Mouse (Mus musculus) left cerebral cortex, postnatal 14 days (tissue): ENCODE measurements around the gene Crocc2. TPM values are rescaled to one million over a fixed set of nuclear protein-coding genes. Genes with fewer than 3 reads are reported as not detected.

Source experiments
- DNase-seq, 2 experiments: peaks; one replicate each; pipeline ENCODE4 v3.0.0; 2021 to 2022; ENCODE audit warnings: low spot score in 2 of 2, mixed read lengths in 1 of 2
- intact Hi-C: fragments of 180-260 bp; cut with DNase I; formaldehyde crosslinking; loops from one replicate; pipeline ENCODE4 v1.15.1; 2025
- total RNA-seq, 2 experiments: library from RNA; stranded (reverse); gene quantifications; 2 replicates each; pipeline ENCODE4 v1.2.3; 2021

Crocc2 gene
- total RNA-seq, 2 experiments from 2014 or later = 0.07 to 0.19 TPM

DNA sequence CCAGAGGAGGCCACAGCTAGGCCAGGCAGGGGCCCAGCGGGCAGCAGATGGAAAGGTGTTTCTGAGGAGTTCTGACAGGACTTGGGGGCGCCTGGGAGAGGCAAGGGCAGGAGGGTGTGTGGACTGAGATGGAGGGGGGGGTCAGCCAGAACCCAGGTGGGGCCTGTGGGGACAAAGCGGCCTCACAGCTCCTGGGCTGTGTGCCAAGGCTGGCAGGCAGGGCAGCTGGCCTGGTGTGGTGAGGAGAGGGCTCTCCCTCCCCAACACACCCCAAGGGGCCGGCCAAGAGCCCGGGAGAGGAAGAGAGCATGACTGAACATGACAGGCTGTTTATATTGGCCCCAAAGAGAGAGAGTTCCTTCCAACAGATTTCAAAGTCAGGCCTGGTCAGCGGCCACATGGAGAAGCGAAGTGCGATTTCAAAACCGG, 41.7 kb downstream of the Crocc2 start:
- intact Hi-C loops = no loop called here
- DNase-seq = peak; percentile 34 to 41

DNA sequence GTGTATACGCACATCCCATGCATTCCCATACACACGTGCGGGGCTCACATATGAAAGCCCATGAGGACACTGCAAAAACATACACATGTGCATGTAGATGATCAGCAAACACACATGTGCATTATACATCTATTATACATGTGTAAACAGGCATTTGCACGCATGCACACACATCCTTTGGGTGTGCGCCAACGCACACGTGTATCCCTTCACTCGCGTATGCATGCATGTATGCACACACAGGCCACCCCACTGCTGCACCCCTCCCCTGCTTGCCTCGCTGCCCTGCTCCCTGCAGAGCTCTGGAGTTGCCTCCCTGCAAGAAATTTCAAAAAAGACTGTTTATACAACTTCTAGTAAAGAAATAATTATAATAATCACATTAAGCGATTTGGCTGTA, 42.5 kb downstream of the Crocc2 start:
- intact Hi-C loops = no loop called here
- no peak for DNase-seq

DNA sequence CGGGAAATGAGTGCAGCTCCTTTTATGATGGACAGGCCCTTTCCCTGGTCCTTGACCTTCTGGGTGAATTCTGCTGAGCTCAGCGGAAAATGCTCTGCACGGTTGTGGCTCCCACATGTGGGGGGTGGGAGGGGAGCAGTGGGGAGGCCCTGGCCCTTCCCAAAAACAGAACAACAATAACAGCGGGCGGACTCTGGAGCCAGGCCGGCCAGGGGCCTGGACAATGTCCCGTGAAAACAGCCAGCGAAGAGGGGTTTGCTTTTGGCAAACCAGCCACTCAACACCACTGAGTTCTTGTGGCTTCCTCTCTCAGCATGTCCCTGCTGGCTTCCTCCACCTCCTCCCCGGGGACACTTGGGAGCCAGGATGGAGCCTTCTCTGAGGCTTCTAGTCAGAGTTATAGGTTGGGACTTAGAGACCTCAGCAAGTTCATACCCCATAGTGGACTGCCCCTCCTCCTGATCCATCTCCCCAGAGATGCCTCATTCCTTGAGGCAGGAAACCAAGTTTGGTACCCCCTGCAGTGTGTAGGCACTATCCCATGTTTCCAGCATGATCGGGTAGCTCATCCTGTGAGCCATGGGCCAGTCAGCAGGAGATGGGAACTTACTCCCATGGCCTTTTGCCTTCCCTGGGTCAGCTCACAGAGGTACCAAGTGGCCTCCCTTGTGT, 43.2 kb downstream of the Crocc2 start:
- no peak for DNase-seq
- intact Hi-C loops = no loop called here

DNA sequence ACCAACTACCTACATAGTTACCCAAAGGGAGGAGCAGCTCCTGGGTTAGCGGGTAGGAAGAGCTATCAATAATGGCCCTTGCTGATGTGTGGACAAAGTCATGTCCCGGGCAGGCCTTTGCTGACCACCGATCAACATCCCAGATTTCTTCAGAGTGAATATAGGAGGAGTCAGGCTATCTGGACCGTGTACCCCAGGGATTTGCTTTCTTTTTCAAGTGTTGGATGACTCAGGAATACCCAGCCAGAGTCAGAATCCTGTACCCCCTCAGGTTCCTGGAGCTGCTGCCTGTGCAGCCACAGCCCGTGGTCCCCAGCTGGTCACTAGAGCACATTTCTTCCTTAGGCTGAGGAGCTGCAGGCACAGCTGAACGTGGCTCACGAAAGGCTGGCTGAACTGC, 43.9 kb downstream of the Crocc2 start:
- intact Hi-C loops = no loop called here

DNA sequence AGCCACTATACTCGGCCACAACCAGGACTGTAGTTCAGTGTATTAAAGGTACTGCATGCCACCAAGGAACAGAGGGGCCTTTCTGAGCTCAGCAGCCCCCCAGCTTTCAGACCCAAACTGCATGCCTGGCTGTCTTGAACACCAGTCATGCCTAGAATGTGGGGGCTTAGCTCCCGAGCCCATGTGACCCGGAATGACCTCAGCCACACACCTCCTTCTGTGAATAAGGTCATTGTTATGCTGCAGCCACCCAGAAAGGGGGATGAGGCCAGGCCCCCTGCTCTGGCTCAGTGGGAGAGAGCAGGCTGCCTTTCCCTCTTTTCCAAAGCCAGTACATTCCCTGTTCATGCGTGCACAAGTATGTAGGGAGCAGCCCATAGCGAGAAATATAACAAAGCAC, 46.1 kb downstream of the Crocc2 start:
- DNase-seq = no peak
- intact Hi-C loops = no loop called here

More for the DNA sequence above, 43.9 kb downstream of the Crocc2 start:
- DNase-seq = no peak

DNA sequence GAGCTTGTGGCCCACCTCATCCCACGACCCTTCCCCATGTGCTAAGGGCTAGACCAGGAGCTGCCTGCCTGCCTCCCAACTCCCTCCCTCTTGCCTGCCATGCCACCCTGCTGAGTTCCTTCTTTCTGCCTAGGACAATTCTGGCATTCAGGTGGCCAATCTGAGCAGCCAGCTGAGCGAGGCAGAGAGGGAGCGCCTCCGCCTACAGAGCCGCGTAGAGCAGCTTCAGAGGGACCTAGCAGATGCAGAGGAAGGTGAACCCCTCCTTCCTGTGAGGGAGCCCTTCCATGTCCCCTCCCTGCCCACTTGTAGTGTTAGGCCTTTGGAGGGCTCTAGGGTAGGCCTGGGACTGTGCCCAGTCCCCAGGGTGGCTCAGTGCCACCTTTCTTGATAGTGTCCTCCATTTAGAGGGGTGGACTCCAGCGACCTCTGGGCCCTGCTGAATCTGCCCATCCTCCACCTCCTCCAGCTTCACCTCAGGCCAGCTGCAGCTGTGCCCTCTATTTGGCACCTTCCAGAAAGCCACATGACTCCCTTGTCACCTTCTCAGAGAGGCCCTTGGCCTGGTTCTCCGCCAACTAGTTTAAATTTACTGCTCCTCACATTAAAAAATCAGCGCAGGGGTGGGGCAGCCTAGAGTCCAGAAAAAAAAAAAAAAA, 48.4 kb downstream of the Crocc2 start:
- intact Hi-C loops = no loop called here
- DNase-seq = peak in 1 of 2 experiments; percentile 17

DNA sequence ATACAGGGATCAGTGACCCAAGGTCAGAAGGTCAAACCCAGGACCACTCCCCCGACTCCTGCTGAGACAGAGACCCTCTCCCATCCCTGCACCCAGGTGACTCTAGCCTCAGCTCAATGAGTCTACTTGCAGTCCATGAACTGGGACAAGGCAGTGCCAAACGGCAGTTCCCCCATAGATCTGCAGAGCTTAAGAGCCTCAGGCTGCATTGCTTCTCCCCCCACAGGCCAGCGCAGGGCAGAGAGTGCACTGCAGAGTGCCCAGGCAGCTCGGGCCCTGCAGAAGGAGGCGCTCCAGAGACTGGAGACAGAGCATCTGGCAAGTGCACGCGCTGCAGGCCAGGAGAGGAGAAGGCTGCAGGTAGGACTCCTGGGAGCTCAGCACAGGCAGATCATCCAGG, 49.0 kb downstream of the Crocc2 start:
- intact Hi-C loops = no loop called here
- no peak for DNase-seq

DNA sequence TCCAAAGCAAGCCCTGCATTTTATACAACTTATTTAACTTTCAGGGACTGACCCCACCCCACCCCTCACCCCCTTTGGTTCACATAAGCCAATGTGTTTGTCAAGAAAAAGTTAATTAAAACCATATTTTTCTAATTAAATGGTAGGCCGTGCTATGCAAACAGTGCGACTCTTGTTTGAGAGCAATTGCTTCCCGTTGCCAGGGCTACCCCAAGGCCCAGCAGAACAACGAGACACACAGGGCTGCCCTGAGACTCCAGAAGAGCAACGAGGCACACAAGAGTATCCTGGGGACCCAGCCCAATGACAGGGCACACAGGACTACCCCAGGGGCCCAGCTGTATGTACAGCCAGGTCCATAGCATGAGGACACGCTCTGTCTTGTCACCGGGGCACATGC, 52.3 kb downstream of the Crocc2 start:
- DNase-seq = peak in 1 of 2 experiments; percentile 29

DNA sequence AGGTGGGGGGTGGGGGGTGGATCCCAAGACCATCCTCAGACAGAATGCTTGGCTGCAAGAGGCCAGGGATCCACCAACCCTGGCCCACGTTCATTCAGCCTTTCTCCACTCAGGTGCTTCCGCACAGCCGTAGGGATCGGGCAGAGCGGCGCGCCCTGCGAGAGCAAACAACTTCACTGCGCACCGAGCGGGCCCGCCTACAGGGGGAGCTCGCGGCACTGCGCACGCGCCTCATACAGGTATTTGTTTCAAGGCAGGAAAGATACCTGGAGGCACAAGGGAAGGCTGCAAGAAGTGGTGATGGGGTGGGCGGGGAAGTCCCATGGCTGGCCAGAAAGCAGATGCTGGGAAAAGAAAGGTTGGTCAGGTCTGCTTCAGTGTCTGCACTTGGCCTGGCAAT, 55.4 kb downstream of the Crocc2 start:
- intact Hi-C loops = no loop called here
- peak; percentile 18 to 19 for DNase-seq

More for the DNA sequence above, 52.3 kb downstream of the Crocc2 start:
- intact Hi-C loops = no loop called here

DNA sequence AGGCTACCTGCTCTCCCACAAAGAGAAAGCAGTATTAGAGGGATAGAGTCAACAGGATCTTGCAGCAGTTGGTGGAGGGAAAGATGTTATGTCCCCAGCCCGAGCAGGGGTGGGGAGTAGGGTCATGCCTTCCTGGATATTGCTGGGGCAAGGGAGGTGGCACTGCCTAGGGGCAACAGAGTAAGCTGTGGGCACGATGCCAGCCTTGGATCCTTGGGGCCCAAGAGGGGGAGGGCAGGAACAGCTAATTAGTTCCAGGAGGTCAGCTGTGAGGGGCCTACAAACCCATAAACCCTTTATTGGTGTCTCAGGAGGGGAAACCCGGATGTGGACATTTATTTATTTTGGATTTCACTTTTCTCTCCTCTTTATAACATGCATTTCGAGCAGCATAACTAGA, 56.7 kb downstream of the Crocc2 start:
- intact Hi-C loops = loop anchor here (5.0 kb wide), 1 partner anchor 48 kb away; no protein-coding TSS in a partner anchor
- no peak for DNase-seq

DNA sequence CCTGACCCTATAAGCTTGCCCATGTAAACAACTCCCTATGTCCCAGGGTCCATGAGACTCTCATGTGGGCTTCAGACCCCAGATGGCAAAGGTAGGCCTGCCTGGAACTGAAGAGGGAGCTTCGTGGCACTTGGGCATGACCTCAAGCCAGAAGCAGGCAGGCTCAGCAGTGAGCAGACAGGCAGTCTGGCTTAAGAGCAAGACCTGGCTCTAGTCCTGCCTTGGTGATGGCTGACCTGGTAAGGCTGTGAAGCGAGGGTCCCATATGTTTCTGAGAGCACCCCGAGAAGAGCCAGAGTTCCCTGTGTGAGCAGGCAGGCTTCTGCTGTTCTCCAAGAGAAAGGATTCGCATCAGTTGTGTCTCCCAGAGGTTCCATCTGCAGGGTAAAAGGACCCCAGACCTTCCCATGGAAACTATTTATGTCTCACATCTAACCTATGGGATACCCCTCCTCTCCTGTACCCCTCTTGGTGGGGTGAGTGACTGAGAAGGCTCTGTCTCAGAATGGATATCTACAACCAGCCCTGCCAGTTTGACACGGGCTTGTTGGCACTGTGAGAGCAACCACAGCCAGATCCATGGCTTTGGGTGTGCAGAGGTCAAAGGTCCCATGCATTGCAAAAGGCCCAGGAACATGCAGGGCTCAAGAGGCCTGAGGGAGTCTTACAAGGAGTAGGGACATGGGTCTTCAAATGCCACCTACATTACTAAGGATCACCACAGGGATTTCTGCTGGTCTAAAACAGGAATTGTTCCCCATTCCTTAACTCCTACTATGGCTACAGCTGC, 57.4 kb downstream of the Crocc2 start:
- intact Hi-C loops = loop anchor here (5.0 kb wide), 1 partner anchor 49 kb away; no protein-coding TSS in a partner anchor
- DNase-seq = no peak

DNA sequence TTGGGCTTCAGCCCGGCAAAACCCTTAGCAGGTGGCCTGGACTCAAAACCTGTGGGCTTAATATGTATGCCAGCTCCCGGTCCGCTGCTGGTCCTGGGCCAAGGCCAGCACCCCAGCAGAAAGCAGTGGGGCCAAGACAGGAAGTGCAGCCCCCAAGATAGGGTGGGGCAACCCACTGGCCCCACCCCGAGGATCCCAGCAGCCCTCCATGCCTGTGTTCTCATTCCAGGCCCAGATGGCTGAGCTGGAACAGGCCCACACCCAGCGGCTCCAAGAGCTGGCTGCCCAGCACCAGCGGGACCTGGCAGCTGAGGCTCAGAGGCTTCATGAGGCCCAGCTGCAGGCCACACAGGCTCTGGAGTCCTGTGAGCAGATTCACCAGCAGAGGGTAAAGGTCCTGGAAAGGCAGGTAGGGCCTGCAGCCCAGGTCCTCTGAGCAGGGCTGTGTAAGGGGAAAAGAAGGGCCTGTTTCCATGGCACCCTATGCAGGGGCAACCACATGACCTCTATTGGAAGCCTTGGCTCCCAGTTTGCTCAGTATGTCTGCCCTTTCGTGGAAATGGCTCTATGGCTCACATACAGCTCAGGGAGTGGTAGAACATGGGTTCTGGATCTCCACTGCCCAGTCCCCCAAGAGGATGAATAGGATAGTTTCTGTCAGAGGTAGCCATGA, 58.9 kb downstream of the Crocc2 start:
- intact Hi-C loops = loop anchor here (5.0 kb wide), 1 partner anchor 50 kb away; no protein-coding TSS in a partner anchor
- DNase-seq = no peak

DNA sequence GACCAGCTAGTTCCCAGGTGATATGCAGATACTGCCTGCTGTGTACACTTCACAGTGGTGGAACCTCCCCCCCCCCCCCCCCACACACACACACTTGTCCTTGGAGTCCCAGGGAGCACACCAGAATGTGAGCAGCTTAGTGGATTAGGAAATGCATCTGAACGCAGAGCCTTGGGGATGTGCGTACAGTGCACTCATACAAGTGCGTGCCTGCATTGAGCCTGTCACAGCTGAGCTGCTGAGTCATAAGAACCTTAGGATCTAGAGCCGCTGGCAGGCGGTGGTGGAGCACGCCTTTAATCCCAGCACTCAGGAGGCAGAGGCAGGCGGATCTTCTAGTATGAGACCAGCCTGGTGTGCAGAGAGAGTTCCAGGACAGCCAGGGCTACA, 59.4 kb downstream of the Crocc2 start:
- intact Hi-C loops = loop anchor here (5.0 kb wide), 1 partner anchor 51 kb away; no protein-coding TSS in a partner anchor
- no peak for DNase-seq

DNA sequence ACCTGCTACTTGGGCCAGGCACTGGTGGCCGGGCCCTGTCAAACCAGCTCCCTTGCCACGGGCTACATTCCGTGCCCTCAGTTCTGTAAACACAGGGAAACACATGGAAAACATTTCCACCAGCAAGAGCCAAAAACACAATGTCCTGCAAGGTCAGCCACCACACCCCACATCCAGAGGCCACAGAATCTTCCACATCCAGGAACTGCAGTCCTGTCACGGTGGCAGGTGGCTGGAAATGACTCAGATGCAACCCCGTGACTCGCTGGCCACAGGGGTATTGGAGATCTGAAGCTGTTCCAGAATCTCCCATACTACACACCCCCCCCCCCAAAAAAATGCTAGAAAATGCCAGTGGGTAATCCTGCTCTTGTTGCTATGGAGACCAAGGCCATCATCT, 60.7 kb downstream of the Crocc2 start:
- intact Hi-C loops = loop anchor here (5.0 kb wide), 1 partner anchor 52 kb away; no protein-coding TSS in a partner anchor
- DNase-seq = no peak

DNA sequence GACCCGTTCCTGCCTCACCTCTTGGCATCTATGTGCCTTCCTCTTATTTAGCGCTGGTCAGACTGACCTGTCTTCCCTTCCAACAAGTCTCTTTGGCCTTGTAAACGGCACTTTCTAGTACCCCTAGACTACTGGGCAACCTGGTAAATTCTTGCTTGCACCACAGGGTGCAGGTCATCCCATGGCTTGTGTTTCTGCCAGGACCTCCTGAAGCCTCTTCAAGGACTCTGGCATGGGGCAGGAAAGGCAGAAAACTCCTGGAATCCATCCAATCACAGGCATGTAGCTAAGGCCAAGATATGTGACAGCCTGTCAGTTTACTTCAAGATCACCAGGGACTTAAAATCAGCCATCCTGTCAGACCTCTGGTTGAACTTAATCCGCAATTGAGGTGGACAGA, 61.1 kb downstream of the Crocc2 start:
- intact Hi-C loops = loop anchor here (5.0 kb wide), 1 partner anchor 52 kb away; no protein-coding TSS in a partner anchor
- no peak for DNase-seq

DNA sequence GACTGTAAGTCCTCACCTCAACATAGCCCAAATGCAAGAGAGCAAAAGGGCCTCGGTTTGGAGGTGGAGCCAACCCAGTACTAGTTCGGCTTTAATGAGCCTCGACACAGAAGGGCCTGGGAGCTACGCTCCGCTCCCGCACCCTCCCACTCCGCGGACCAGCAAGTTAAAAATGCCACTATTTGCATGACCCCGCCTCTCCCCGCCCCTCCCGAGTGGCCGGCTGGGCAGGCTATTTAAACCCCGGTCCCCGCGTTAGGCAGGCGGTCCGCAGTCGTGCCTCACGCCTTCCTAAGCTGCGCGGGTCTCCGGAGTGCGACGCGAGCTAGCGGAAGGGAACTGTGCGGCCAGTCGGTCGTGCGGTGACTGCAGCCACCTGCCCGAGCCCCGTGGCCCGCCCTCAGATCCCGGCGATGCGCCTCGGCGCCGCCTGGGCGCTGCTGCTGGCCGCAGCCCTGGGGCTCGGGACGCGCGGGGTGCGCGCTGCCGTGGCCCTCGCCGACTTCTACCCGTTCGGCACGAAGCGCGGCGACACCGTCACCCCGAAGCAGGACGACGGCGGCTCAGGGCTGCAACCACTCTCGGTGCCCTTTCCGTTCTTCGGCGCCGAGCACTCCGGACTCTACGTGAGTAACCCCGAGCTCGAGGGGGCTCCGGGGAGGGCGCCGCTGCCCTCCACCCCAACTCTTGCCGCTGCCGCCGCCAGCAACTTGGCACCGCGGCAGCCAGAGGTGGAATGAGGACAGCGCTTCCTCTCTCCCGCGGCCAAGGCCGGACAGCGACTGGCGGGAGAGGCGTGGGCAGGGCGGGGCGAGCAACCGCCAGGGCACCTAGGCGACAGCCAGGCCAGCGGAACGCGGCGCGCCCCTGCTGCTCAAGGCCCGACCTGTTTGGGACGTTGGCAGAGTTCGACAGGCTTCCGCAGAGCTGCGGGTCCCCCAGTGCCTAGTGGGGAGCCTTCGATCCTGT, 67.3 kb downstream of the Crocc2 start, which contains the start of gene Sned1:
TSS of gene Sned1 (plus strand) at position 266 of the 969 bp plus-strand sequence.
- intact Hi-C loops = no loop called here
- peak; percentile 53 to 73 for DNase-seq

DNA sequence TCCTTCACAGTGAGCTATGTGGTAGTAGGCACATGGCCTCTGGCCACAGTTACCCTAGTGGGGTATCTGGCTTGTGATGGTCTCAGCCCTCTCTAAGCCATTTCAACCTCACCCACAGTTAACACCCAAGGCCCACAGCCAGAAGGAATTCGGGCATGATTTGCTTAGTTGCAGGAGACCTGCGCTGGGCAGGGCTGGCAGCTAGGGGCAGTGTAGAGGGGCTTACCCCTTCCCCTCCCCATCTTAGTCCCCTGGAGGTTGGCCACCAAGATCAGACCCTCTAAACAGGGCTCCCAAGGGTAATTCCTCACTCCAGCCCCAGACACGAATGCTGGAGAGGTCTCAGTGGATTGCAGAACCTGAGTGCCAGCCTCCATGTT, 68.0 kb downstream of the Crocc2 start:
- intact Hi-C loops = no loop called here
- peak in 1 of 2 experiments; percentile 12 for DNase-seq

DNA sequence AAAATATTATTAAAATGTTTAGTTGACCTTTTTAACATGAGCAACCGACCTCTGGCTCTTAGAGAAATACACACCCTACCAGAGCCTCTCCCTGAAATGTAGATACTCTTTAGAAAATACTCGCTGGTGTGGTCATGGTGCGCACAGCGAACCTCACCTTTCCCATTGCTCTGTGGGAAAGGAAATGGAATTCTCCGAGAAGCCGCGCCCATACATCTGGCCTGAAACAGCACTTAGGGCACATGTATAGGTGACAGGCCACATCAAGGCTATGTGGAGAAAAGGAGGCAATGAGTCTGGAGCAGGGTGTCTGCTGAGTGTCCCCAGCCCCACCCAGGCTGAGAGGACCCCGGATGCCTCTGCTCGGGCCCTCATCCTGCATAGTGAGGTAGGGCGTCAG, 69.2 kb downstream of the Crocc2 start:
- intact Hi-C loops = no loop called here

More for the DNA sequence above, 69.2 kb downstream of the Crocc2 start:
- no peak for DNase-seq
